Mouse (Mus musculus) stomach, postnatal 0 days (tissue): ENCODE measurements around the gene Vps25. TPM values are rescaled to one million over a fixed set of nuclear protein-coding genes. Genes with fewer than 3 reads are reported as not detected.

Experiments used
- ATAC-seq: fragments of 200-750 bp; cut with Nextera tagmentation; 2 replicates; pipeline ENCODE4 v1.8.0; 2017; ENCODE audit not compliant: low FRiP score, low TSS enrichment
- DNase-seq: peaks from one replicate; pipeline ENCODE4 v3.0.0-alpha.2; 2016; ENCODE audit warnings: low spot score
- H3K27ac ChIP-seq: fragments of 300-500 bp; sonication (generic); replicated peaks from 2 replicates; pipeline ENCODE4 v1.5.1; 2014; ENCODE audit warnings: mild to moderate bottlenecking, control low read depth
- H3K27me3 ChIP-seq: fragments of 300-500 bp; sonication (generic); 2 replicates; pipeline ENCODE4 v1.6.1; 2014; ENCODE audit warnings: low read length; ENCODE audit not compliant: control insufficient read depth, insufficient read depth
- H3K36me3 ChIP-seq: fragments of 300-500 bp; sonication (generic); 2 replicates; pipeline ENCODE4 v1.6.1; 2014; ENCODE audit warnings: low read length, mixed read lengths; ENCODE audit not compliant: control insufficient read depth, insufficient read depth
- H3K4me1 ChIP-seq: fragments of 300-500 bp; sonication (generic); replicated peaks from 2 replicates; pipeline ENCODE4 v1.6.1; 2014; ENCODE audit warnings: antibody characterized with exemption; ENCODE audit not compliant: control insufficient read depth, insufficient read depth
- H3K4me2 ChIP-seq: fragments of 300-500 bp; sonication (generic); replicated peaks from 2 replicates; pipeline ENCODE4 v1.6.1; 2014; ENCODE audit warnings: low read depth, mild to moderate bottlenecking, control low read depth, moderate library complexity
- H3K4me3 ChIP-seq: fragments of 300-500 bp; sonication (generic); 2 replicates; pipeline ENCODE4 v1.5.1; 2014; ENCODE audit warnings: low read depth, low read length, control low read depth
- H3K9ac ChIP-seq: fragments of 300-500 bp; sonication (generic); 2 replicates; pipeline ENCODE4 v1.6.1; 2014; ENCODE audit warnings: mild to moderate bottlenecking, low read length, control low read depth, mixed read lengths
- H3K9me3 ChIP-seq: fragments of 300-500 bp; sonication (generic); 2 replicates; pipeline ENCODE4 v1.6.1; 2016; ENCODE audit warnings: low read length; ENCODE audit not compliant: control insufficient read depth
- CTCF ChIP-seq: IDR thresholded peaks from 2 replicates; pipeline ENCODE4 v1.5.1; 2016; ENCODE audit warnings: antibody characterized with exemption, low read depth, mild to moderate bottlenecking, moderate library complexity
- EP300 ChIP-seq: optimal IDR thresholded peaks from 2 replicates; pipeline ENCODE3; 2016; ENCODE audit warnings: antibody characterized with exemption
- WGBS: fragments of 180-500 bp; shearing (Covaris S2); extraction: QIAGEN DNeasy Blood & Tissue Kit; methylation state at CpG from one replicate; pipeline ENCODE4 v1.1.7; 2014; 5-methylcytosine and 5-hydroxymethylcytosine counted together
- polyA plus RNA-seq: library from polyadenylated mRNA; unstranded; fragments of >200 nt; fragmentation: Nextera tagmentation; extraction: Ambion mirVana; gene quantifications from 2 replicates; pipeline ENCODE4 v1.2.1, GENCODE M21; 2015

The Vps25 gene
- polyA plus RNA-seq, 1 experiment from 2014 or later: 141 TPM

- WGBS: 14% methylated on average over 7 of the region's 7 CpGs
- TF ChIP-seq EP300: no peak
- TF ChIP-seq CTCF: no peak
- peak overlapping the region; percentile 96 for H3K4me2 ChIP-seq
- no peaks in the 10 kb centered on the region for H3K36me3 ChIP-seq
- H3K27ac ChIP-seq: peak overlapping the region; percentile 89
- peak overlapping the region; percentile 58 for H3K4me3 ChIP-seq
- DNase-seq (no peak), ATAC-seq (no peak; the same call in 1 of the 2 replicates)
- H3K9me3 ChIP-seq: no peaks in the 10 kb centered on the region
- no peaks in the 10 kb centered on the region for H3K4me1 ChIP-seq
- H3K9ac ChIP-seq: peak overlapping the region; percentile 72
- no peaks in the 10 kb centered on the region for H3K27me3 ChIP-seq
These were observed 6.8 kb upstream of the Vps25 start for GRCm38 (mm10) chr11:101246702-101247012.

GRCm38 (mm10) chr11:101247521-101248030 is 5.9 kb upstream of the Vps25 start:
- Histone ChIP-seq H3K4me3 (peak overlapping the region; percentile 58), H3K4me1 (no peaks in the 10 kb centered on the region), H3K27ac (peak overlapping the region; percentile 45), H3K27me3 (no peaks in the 10 kb centered on the region), H3K9ac (0 out of 2 replicates have a peak overlapping the region, but pooled peaks have one; percentile 72), H3K4me2 (peak overlapping the region; percentile 96), H3K9me3 (no peaks in the 10 kb centered on the region), H3K36me3 (no peaks in the 10 kb centered on the region)
- DNase-seq: no peak
- no peak for ATAC-seq
- TF ChIP-seq CTCF: no peak
- no peak for TF ChIP-seq EP300
- WGBS: 79% methylated on average over 6 of the region's 6 CpGs

- TF ChIP-seq EP300 (no peak), CTCF (peak; percentile 81)
- H3K4me1 ChIP-seq: no peaks in the 10 kb centered on the region; the same call in 1 of the 2 replicates
- peak; percentile 68 for DNase-seq
- no peak for ATAC-seq
- H3K4me2 ChIP-seq: peak overlapping the region; percentile 4; the same call in 1 of the 2 replicates
- H3K9ac ChIP-seq: no peak overlapping the region
- no peak overlapping the region for H3K4me3 ChIP-seq
- no peaks in the 10 kb centered on the region for H3K9me3 ChIP-seq
- no peaks in the 10 kb centered on the region for H3K36me3 ChIP-seq
- WGBS: 35% methylated on average over 14 of the region's 14 CpGs
- no peaks in the 10 kb centered on the region for H3K27me3 ChIP-seq
- H3K27ac ChIP-seq: 0 out of 2 replicates have a peak overlapping the region, but pooled peaks have one; percentile 45
These were observed 5.1 kb upstream of the Vps25 start for GRCm38 (mm10) chr11:101248258-101248994.

DNA sequence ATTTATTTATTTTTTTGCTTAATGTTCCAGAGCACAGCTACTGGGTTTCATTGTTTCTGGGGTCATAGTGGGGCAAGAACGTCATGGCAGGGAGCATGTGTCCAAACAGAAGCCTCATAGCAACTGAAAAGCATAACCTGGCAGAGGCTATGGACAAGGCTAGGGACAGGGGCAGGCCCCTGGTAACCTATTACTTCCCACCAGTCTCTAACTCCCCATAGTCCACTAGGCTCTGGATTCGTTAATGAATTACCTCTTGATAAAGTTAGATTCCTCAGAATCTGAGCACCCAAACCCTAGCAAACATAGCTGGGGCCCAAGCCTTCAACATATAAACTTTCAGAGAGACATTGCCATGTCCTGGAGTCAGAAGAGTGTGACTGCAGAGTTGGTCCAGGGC is 2.5 kb upstream of the Vps25 start:
- Histone ChIP-seq H3K9me3 (no peaks in the 10 kb centered on the region), H3K27ac (no peak overlapping the region), H3K4me3 (no peak overlapping the region), H3K36me3 (no peaks in the 10 kb centered on the region), H3K9ac (no peak overlapping the region), H3K4me2 (no peak overlapping the region), H3K27me3 (no peaks in the 10 kb centered on the region), H3K4me1 (no peaks in the 10 kb centered on the region; the same call in 1 of the 2 replicates)
- TF ChIP-seq EP300 (no peak), CTCF (no peak)
- DNase-seq (no peak), ATAC-seq (no peak)
- WGBS: 54% methylated on average over 2 of the region's 2 CpGs

GRCm38 (mm10) chr11:101252941-101253340 is 566 bp upstream of the Vps25 start:
- TF ChIP-seq CTCF: no peak
- TF ChIP-seq EP300: no peak
- ATAC-seq (0 out of 2 replicates have a peak, but pooled peaks have one; percentile 19), DNase-seq (peak; percentile 32)
- H3K4me2 ChIP-seq: peak overlapping the region; percentile 82
- peak overlapping the region; percentile 92 for H3K27ac ChIP-seq
- no peaks in the 10 kb centered on the region; the same call in 1 of the 2 replicates for H3K36me3 ChIP-seq
- no peaks in the 10 kb centered on the region for H3K27me3 ChIP-seq
- H3K4me1 ChIP-seq: no peaks in the 10 kb centered on the region; the same call in none of the 2 replicates
- no peaks in the 10 kb centered on the region for H3K9me3 ChIP-seq
- peak overlapping the region; percentile 75 for H3K4me3 ChIP-seq
- peak overlapping the region; percentile 83 for H3K9ac ChIP-seq
- WGBS: 3% methylated on average over 7 of the region's 7 CpGs
